Mouse (Mus musculus) left cerebral cortex, adult 2 months (tissue): ENCODE data around the gene Gm21915. TPM values are rescaled to one million over a fixed set of nuclear protein-coding genes. Genes with fewer than 3 reads are reported as not detected.

Experiments
- DNase-seq, 2 experiments: peaks; one replicate each; pipeline ENCODE4 v3.0.0; 2021 to 2022; ENCODE audit warnings: low spot score in 2 of 2, mixed read lengths in 1 of 2; ENCODE audit errors: extremely low spot score in 1 of 2
- H3K27ac ChIP-seq: fragments of 200-600 bp; 2 replicates; pipeline ENCODE4 v1.8.1; 2022
- H3K4me3 ChIP-seq: fragments of 200-600 bp; 2 replicates; pipeline ENCODE4 v1.8.1; 2022
- CTCF ChIP-seq: fragments of 200-600 bp; IDR thresholded peaks from 2 replicates; pipeline ENCODE4 v1.8.1; 2022; ENCODE audit warnings: antibody characterized with exemption, mild to moderate bottlenecking, moderate library complexity
- intact Hi-C: fragments of 180-260 bp; cut with DNase I; formaldehyde crosslinking; loops from one replicate; pipeline ENCODE4 v1.15.1; 2025
- total RNA-seq, 2 experiments: library from RNA; stranded (reverse); gene quantifications; 2 replicates each; pipeline ENCODE4 v1.2.3; 2021

The Gm21915 gene
- total RNA-seq, 2 experiments from 2014 or later, result not detected

GRCm38 (mm10) chr9:40678653-40679052 lies 8.2 kb downstream of the Gm21915 start:
- no peak for TF ChIP-seq CTCF
- Histone ChIP-seq H3K27ac (no peak overlapping the region), H3K4me3 (no peak overlapping the region)
- DNase-seq, result no peak
- intact Hi-C loops, result no loop called here

GRCm38 (mm10) chr9:40685801-40686420 lies 15.5 kb downstream of the Gm21915 start, which contains the start of gene Clmp:
Clmp (plus strand) TSS chr9:40685962.
- intact Hi-C loops, result loop anchor here (2.0 to 5.0 kb wide), 3 partner anchors 46 to 71 kb away; no protein-coding TSS in a partner anchor
- no peak for TF ChIP-seq CTCF
- peak within 1 kb of the TSS; percentile 66 for H3K4me3 ChIP-seq
- DNase-seq, result peak; percentile 30 to 36
- peak within 1 kb of the TSS; percentile 87 for H3K27ac ChIP-seq

GRCm38 (mm10) chr9:40686421-40686899 lies 16.0 kb downstream of the Gm21915 start:
- Histone ChIP-seq H3K27ac (peak overlapping the region; percentile 87), H3K4me3 (peak overlapping the region; percentile 66)
- DNase-seq, result peak in 1 of 2 experiments; percentile 51
- intact Hi-C loops, result loop anchor here (2.0 to 5.0 kb wide), 3 partner anchors 46 to 71 kb away; no protein-coding TSS in a partner anchor
- TF ChIP-seq CTCF, result no peak

GRCm38 (mm10) chr9:40687053-40687452 lies 16.6 kb downstream of the Gm21915 start:
- Histone ChIP-seq H3K4me3 (peak overlapping the region; percentile 66), H3K27ac (peak overlapping the region; percentile 87)
- intact Hi-C loops, result loop anchor here (2.0 to 5.0 kb wide), 3 partner anchors 45 to 70 kb away; no protein-coding TSS in a partner anchor
- DNase-seq, result no peak
- no peak for TF ChIP-seq CTCF

- no peak for DNase-seq
- H3K27ac ChIP-seq, result no peak overlapping the region
- intact Hi-C loops, result loop anchor here (2.0 to 5.0 kb wide), 3 partner anchors 45 to 70 kb away; no protein-coding TSS in a partner anchor
- no peak for TF ChIP-seq CTCF
- peak overlapping the region; percentile 66; the same call in 1 of the 2 replicates for H3K4me3 ChIP-seq
Observed at GRCm38 (mm10) chr9:40687553-40687952, 17.1 kb downstream of the Gm21915 start.

- DNase-seq, result no peak
- intact Hi-C loops, result no loop called here
- H3K27ac ChIP-seq, result no peak overlapping the region
- no peak overlapping the region for H3K4me3 ChIP-seq
- no peak for TF ChIP-seq CTCF
Observed at GRCm38 (mm10) chr9:40690511-40690910, 20.1 kb downstream of the Gm21915 start.

- intact Hi-C loops, result no loop called here
- DNase-seq, result no peak
- no peak for TF ChIP-seq CTCF
- Histone ChIP-seq H3K4me3 (no peak overlapping the region), H3K27ac (no peak overlapping the region)
Observed at GRCm38 (mm10) chr9:40693026-40693425, 22.6 kb downstream of the Gm21915 start.

GRCm38 (mm10) chr9:40693768-40694167 lies 23.4 kb downstream of the Gm21915 start:
- no peak for DNase-seq
- no peak overlapping the region for H3K27ac ChIP-seq
- no peak overlapping the region for H3K4me3 ChIP-seq
- TF ChIP-seq CTCF, result no peak
- intact Hi-C loops, result no loop called here

- intact Hi-C loops, result no loop called here
- H3K4me3 ChIP-seq, result no peak overlapping the region
- no peak overlapping the region for H3K27ac ChIP-seq
- no peak for TF ChIP-seq CTCF
- no peak for DNase-seq
Observed at GRCm38 (mm10) chr9:40694284-40694683, 23.9 kb downstream of the Gm21915 start.

GRCm38 (mm10) chr9:40696086-40696485 lies 25.7 kb downstream of the Gm21915 start:
- intact Hi-C loops, result no loop called here
- no peak for DNase-seq
- TF ChIP-seq CTCF, result no peak
- H3K27ac ChIP-seq, result no peak overlapping the region
- no peak overlapping the region for H3K4me3 ChIP-seq

- intact Hi-C loops, result no loop called here
- no peak overlapping the region for H3K4me3 ChIP-seq
- no peak for DNase-seq
- no peak for TF ChIP-seq CTCF
- H3K27ac ChIP-seq, result no peak overlapping the region
Observed at GRCm38 (mm10) chr9:40699194-40699593, 28.8 kb downstream of the Gm21915 start.

- TF ChIP-seq CTCF, result no peak
- DNase-seq, result no peak
- intact Hi-C loops, result no loop called here
- no peak overlapping the region for H3K27ac ChIP-seq
- H3K4me3 ChIP-seq, result no peak overlapping the region
Observed at GRCm38 (mm10) chr9:40700253-40700652, 29.8 kb downstream of the Gm21915 start.
